Mouse (Mus musculus): Measurements from ENCODE around the gene Nek5.
A peak's percentile ranks its signal among the peaks of the same experiment; 100 is the strongest.

Nek5 gene

DNA sequence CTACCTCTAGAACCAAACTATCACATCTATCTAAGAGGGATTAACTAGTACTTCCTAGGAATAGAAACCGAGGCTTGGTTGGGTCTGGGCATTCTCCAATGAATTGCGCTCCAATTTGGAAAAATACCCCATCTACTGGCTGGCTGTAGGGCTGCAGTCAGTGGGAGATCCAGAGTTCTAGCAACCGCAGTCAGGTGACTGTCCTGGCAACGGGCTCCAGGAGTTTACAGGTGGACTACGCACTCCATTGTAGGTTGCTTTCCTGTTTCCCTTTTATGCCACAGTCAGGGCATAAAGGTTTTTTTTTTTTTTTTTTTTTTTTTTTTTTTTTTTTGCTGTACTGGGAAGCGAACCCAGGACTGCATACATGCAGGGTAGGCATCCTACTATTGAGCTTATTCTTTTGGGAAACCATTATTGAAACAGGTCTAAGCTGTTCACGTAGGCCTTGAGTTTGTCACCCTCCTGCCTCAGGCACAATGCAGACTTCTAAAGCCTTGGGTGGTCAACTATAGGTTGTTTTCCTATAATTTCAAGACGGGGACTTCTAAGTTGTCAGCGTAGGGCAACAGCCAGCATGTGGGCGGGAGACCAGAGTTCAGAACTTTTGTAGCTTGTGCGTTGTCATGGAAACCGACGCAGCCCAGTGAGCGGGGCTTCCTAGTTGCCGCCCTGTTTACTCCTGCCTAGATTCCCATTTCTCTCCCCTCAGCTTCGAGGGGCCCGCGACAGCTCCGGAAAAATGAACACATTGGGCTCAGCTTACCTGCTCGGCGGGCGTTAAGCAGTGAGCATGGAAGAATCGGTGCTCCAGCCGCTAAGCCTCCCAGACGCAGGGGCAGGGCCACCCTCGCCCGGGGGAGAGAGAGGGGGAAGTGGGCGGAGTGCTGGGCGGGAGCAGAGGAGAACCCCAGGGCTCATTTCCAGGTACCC, at the start of gene Nek5:
Gene Nek5, minus strand, starts transcription at position 834 of the 933 bp plus-strand sequence.
- DNase-seq, result no peak

DNA sequence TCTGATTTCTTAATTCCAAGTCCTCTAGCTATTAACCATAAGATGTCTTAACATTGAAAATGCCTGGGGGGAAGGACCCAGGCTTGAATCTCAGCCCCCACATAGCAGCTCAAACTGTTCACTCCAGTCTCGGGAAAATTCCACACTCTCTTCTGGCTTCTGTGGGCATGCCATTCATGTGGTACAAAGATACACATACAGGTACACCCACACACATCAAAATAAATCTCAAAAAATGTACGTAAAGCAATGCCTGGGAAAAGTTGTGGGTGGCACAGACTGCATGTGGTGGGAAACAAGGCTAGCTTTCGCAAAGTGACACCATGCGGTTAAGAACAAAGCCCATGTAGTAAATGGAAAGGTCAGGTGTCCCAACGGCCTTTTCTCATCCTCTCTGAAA, 44.3 kb upstream of the Nek5 start:
- DNase-seq, result no peak

- DNase-seq, result peak; percentile 88
These were observed 41.3 kb upstream of the Nek5 start, which contains the start of gene Nek3 for GRCm38 (mm10) chr8:22166080-22166603. Gene Nek3, minus strand, starts transcription at chr8:22166435.

DNA sequence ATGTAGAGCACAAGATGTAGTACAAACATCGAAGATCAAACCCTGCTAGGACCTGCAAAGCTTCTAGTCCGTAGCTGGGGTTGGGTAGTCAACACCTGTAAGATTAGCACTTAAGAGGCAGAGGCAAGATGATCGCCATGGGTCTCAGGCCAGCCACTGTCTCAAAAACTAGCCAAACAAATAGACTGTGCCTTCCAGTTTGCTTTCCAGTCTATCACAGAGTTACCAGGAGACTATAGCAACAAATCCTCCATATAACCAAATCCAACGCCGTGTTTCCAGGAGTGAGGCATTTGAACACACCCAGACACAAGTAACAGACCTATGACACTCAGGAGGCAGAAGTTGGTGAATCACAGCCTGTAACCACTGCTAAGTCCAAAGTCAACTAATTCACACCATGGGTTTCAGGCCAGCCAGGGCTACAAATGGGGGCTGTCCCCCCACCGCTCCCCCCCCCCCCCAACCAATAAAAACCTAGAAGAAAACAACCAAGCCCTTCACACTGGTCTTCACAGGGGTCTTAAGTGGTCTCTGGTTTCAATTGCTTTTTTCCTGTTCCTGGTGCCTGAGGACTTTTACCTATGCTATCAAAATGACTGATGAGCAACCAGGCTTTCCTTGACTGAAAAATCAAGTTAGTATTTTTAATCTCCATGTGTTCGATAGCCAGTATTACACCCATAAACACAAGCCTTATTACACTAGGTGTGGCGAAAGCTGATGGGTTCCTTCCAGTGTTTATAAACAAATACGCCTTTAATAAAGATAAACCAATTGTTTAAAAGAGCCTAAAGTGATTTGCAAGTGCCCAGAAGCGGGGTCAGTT, 40.6 kb upstream of the Nek5 start:
- no peak for DNase-seq

DNA sequence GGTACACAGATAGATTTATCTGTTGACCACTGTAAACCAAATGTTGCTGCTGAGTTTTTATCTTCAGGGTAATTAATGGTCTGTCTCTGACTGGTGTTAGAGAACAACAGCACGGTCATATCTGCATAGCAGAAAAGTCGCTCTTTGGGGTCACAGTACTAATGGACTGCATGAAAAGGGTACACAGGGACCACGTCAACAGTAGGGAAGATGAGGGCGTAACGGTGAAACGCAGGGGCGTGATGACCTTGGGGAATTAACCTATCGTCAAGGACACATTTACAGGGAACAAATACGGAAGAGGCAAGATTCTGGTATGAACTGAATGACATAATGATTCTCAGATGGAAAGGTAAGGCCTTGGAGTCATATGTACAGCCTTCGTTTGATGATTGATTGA, 39.6 kb upstream of the Nek5 start:
- DNase-seq, result no peak

- DNase-seq, result no peak
These were observed 37.4 kb upstream of the Nek5 start for GRCm38 (mm10) chr8:22162206-22162605.

- no peak for DNase-seq
These were observed 25.5 kb upstream of the Nek5 start for GRCm38 (mm10) chr8:22150345-22150663.

- no peak for DNase-seq
These were observed 24.9 kb upstream of the Nek5 start for GRCm38 (mm10) chr8:22149643-22150344.

DNA sequence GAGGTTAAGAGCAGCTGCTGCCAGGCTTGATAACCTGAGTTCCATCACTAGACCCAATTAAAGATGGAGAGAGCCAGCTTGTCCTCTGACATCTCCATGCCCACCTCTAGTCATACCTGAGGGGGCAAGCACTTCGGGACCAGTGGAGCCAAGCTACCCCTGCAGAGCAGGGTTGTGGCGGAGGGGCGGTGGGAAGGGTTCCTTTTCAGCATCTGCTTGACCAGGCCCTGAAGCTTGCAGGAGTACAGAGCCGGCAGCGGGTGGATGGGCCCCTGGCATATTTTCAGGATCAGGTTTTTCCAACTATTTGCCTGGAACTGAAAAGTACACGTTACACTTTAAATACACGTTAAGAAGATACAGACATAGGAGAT, 23.5 kb upstream of the Nek5 start:
- DNase-seq, result no peak

GRCm38 (mm10) chr8:22147706-22148366, 23.0 kb upstream of the Nek5 start:
- DNase-seq, result no peak

DNA sequence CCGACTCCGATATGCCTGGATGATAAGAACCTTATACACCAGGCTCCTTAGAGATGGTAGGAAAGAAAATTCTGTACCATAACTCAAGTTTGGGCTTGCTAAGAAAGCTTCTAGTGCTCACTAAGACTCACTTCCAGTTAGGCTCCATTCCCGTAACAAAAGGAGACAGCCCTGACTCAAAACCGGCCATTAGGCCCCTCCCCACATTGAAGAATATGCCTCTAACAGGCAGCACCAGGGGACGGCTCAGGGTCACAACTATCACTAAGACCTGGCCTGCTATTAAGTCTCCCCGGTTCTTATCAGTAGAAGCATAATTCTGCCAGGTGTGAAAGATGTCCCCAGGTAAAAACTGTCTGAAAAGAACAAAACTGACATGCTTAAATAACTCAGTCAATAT, 21.0 kb upstream of the Nek5 start:
- DNase-seq, result no peak

GRCm38 (mm10) chr8:22143764-22144491, 19.1 kb upstream of the Nek5 start:
- DNase-seq, result no peak

GRCm38 (mm10) chr8:22142592-22142991, 17.7 kb upstream of the Nek5 start:
- no peak for DNase-seq

DNA sequence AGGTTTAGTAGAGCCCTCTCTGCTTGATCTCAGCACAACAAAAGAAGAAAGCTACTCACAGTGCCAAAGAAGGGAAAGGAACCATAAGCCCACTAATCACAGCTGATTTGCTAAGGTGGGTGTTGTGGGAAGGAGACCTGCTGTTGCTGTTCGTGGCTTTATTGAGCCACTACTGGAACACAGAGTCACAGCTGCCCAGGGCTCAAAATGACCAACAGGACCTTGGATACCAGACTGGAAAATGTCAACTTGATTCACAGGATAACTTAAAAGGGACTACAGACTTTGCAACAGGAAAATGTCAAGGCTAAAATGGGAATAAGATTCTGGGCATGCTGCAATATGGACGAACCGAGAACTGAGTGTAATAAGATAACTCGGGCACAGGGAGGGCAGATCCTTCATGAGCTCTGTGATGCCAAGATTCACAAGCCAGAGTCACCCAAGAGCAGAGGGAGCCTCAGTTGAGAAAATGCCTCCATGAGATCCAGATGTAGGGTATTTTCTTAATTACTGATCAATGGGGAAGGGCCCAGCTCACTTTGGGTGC, 17.1 kb upstream of the Nek5 start:
- DNase-seq, result no peak

- peak; percentile 72 for DNase-seq
These were observed 11.6 kb upstream of the Nek5 start for GRCm38 (mm10) chr8:22136462-22136861.

DNA sequence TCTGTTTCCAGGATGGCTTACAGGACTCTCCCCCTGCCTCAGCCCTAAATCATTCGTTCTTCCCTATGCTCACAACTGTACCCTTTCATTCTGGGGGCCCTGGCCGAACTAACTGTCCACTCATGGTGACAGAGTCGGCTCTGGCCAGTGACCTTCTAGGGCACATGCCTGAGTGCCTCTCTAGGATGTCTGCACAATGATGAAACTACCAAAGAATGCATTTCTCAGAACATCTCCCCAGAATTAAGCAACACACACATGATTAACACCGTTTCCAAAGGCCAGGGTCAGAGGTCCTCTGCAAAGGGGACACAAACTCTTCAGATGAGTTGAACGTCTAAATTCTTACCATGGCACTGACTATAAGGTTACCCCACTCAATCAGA, 9.9 kb upstream of the Nek5 start:
- no peak for DNase-seq

DNA sequence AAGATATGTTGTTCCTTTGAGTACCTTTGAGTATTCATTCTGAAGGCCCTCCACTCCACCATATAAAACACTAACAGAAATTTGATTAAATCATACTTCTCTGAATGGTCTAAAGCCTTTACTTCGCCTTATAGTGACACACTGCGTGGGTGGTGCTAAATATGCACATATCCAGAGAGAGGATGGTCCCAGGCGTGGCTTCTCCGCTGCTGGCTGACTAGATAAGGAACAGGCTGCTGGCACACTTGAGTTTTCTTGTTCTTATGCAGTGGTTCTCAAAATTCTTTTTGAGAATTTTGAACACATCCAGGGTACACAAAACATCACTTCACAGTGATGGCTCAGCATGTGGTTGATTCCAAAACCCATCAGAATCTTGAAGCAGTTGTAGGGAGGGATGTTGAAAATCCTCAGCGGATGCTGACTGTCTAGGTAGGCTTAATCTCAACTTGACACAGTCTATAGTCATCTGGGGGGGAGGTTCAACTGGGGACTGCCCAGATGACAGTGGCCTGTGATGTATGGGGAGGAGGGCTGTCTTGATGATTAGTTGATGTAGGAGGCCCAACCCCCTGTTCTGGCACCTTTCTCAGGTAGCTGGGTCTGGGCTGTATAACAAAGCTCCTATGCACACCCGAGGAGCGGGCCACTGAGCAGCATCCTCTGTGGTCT, 9.4 kb upstream of the Nek5 start:
- no peak for DNase-seq

DNA sequence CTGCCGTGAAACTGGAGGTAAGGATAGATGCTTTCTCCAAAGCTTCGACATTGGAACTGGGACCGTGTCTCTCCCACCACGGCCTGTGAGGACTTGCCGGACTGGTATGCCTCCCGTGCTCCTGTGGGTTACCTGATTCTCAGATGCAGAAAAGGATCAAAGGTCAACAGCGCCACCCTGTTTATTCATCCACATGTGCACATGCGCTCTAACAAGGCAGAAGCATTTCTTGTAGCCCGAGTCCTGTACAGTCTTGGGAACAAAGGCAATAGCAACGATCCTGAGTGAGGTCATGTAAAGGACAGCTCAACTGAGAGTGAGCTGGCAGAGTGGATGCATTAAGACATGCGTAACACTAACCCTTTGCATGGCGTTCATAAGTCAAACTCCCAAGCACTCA, 7.2 kb upstream of the Nek5 start:
- DNase-seq, result no peak

GRCm38 (mm10) chr8:22107020-22107419, 17.8 kb downstream of the Nek5 start:
- no peak for DNase-seq

GRCm38 (mm10) chr8:22091568-22091967, 33.3 kb downstream of the Nek5 start:
- DNase-seq, result no peak

- DNase-seq, result no peak
These were observed 35.6 kb downstream of the Nek5 start for GRCm38 (mm10) chr8:22089226-22089625.
